In the genomic region with DNA sequence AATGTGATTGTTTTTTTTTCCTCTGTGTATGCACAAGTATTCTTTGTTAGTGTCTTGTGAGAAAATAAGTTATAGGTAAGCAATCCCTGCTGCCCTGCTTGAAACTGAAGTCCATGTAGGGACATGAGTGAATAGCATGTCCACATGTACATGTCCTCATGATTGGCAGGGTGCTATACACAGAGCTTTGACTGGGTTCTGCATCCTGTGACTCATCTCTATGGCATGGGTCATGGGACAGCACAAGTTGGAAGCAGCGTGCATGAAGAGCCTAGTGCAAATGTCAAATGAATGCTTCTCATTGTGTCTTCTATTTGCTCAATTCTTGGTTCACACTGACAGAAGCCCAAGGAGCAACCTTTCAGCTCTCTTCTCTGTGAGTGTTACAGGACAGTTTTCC, we compare ENCODE assay signal across 24 mouse cellular contexts. TPM values are rescaled to one million over a fixed set of nuclear protein-coding genes. Genes with fewer than 3 reads are reported as not detected.
DNase-seq lines count a peak whose midpoint lies in the region; ATAC-seq lines count a peak whose summit lies in the region.
"Had no signal": no experiment of that assay in that cellular context is flagged by ENCODE, and none has a peak within 500 bp of the region (broad histone marks: within the 10 kb centered on the region; RNA-seq: fewer than 3 reads in every experiment).

No protein-coding gene starts in this region.

- WGBS in midbrain, embryonic 10.5 days: 83% methylated on average over 1 of the region's 1 CpGs
- 86% methylated on average over 1 of the region's 1 CpGs for WGBS in midbrain, embryonic 14.5 days

- intact Hi-C loops in heart, postnatal 25 days (cut with DNase I): no loop called here

- no peaks in the 10 kb centered on the region for H3K36me3 ChIP-seq in midbrain, embryonic 10.5 days
- no peaks in the 10 kb centered on the region for H3K36me3 ChIP-seq in midbrain, embryonic 14.5 days (ENCODE audit: control insufficient read depth, insufficient read depth, low read length)
- H3K36me3 ChIP-seq: embryonic facial prominence, embryonic 13.5 days; forebrain, embryonic 12.5 days; heart, embryonic 12.5 days; hindbrain, embryonic 12.5 days had no signal

- no peak overlapping the region for H3K4me3 ChIP-seq in midbrain, embryonic 10.5 days
- no peak overlapping the region for H3K4me3 ChIP-seq in midbrain, embryonic 14.5 days (replicated peaks; ENCODE audit: low read depth, low read length)
- H3K4me3 ChIP-seq: embryonic facial prominence, embryonic 13.5 days; forebrain, embryonic 12.5 days; heart, adult 2 months; heart, embryonic 12.5 days; hindbrain, embryonic 12.5 days had no signal

- no peak overlapping the region for H3K9ac ChIP-seq in midbrain, embryonic 14.5 days (replicated peaks; ENCODE audit: low read length)
- H3K9ac ChIP-seq: embryonic facial prominence, embryonic 13.5 days; forebrain, embryonic 12.5 days; heart, embryonic 12.5 days; hindbrain, embryonic 12.5 days had no signal

- no peak for ATAC-seq in midbrain, embryonic 14.5 days (ENCODE audit: low FRiP score, low TSS enrichment)
- ATAC-seq in activated CD4-positive, CD25-positive, alpha-beta regulatory T cell, adult 4 months: no peak
- ATAC-seq in megakaryocyte progenitor cell, adult 5-6 weeks (replicated peaks; ENCODE audit: poor library complexity): no peak
- ATAC-seq: forebrain, embryonic 16.5 days; hindbrain, embryonic 16.5 days had no signal

- no peak overlapping the region for H3K4me2 ChIP-seq in midbrain, embryonic 14.5 days (ENCODE audit: low read length)
- H3K4me2 ChIP-seq: embryonic facial prominence, embryonic 13.5 days; forebrain, embryonic 12.5 days; heart, embryonic 12.5 days; hindbrain, embryonic 12.5 days had no signal

- H3K27ac ChIP-seq in midbrain, embryonic 10.5 days (replicated peaks): no peak overlapping the region
- H3K27ac ChIP-seq in midbrain, embryonic 14.5 days (replicated peaks; ENCODE audit: low read depth, low read length): no peak overlapping the region
- H3K27ac ChIP-seq: embryonic facial prominence, embryonic 13.5 days; forebrain, embryonic 12.5 days; heart, adult 2 months; hindbrain, embryonic 12.5 days had no signal

- H3K4me1 ChIP-seq in midbrain, embryonic 10.5 days: no peaks in the 10 kb centered on the region
- no peaks in the 10 kb centered on the region for H3K4me1 ChIP-seq in midbrain, embryonic 14.5 days (ENCODE audit: control insufficient read depth, insufficient read depth, low read length)
- H3K4me1 ChIP-seq: embryonic facial prominence, embryonic 13.5 days; forebrain, embryonic 12.5 days; heart, embryonic 12.5 days; hindbrain, embryonic 12.5 days had no signal

- no peaks in the 10 kb centered on the region; the same call in 1 of the 2 replicates for H3K9me3 ChIP-seq in midbrain, embryonic 10.5 days (replicated peaks)
- no peaks in the 10 kb centered on the region for H3K9me3 ChIP-seq in midbrain, embryonic 14.5 days (ENCODE audit: control insufficient read depth, low read length)
- H3K9me3 ChIP-seq: embryonic facial prominence, embryonic 13.5 days; forebrain, embryonic 12.5 days; heart, embryonic 12.5 days; hindbrain, embryonic 12.5 days had no signal

- DNase-seq in heart, adult 11 months: peak; percentile 46
- DNase-seq in heart, postnatal 25 days (ENCODE audit: low spot score): no peak
- DNase-seq in midbrain, embryonic 10.5 days (ENCODE audit: low spot score): peak; percentile 3
- no peak for DNase-seq in midbrain, embryonic 14.5 days
- peak; percentile 7 for DNase-seq in adipocyte (ENCODE audit: low spot score)
- DNase-seq: adrenal gland, postnatal 14 days; cerebellum, adult 11-12 months; cerebellum, adult 9-10 months; cerebellum, postnatal 25 days; gastrocnemius, postnatal 10 days; heart, adult 2 months; heart, postnatal 4 days had no signal

- no peaks in the 10 kb centered on the region for H3K27me3 ChIP-seq in midbrain, embryonic 10.5 days (ENCODE audit: low read depth, poor library complexity, severe bottlenecking)
- no peaks in the 10 kb centered on the region for H3K27me3 ChIP-seq in midbrain, embryonic 14.5 days (ENCODE audit: control insufficient read depth, insufficient read depth, low read length)
- H3K27me3 ChIP-seq: CH12.LX; embryonic facial prominence, embryonic 13.5 days; forebrain, embryonic 12.5 days; heart, embryonic 12.5 days; hindbrain, embryonic 12.5 days had no signal

RNA-seq across cellular contexts. Expression of a gene that starts 14.1 kb away (rescaled TPM):
- total RNA-seq in heart, postnatal 25 days (2021): not detected
- polyA plus RNA-seq in midbrain, embryonic 10.5 days (2016; fragmentation: Nextera tagmentation; extraction: Ambion mirVana): not detected in 2 replicates
- not detected in 2 replicates for polyA plus RNA-seq in midbrain, embryonic 14.5 days (2014; fragmentation: Nextera tagmentation; extraction: Ambion mirVana)
- polyA plus RNA-seq in activated CD4-positive, CD25-positive, alpha-beta regulatory T cell, adult 4 months (2017; shearing (Covaris generic)): not detected
- total RNA-seq in megakaryocyte progenitor cell, adult 5-6 weeks (2015): not detected in 2 replicates
- not detected in 2 replicates for total RNA-seq in megakaryocyte progenitor cell, adult 5-6 weeks (2017)
- total RNA-seq: adrenal gland, adult 18-20 months; adrenal gland, postnatal 14 days; CH12.LX; gastrocnemius, postnatal 10 days; gastrocnemius, postnatal 4 days; heart, adult 2 months; heart, postnatal 4 days had no signal
- polyA plus RNA-seq: embryonic facial prominence, embryonic 13.5 days; forebrain, embryonic 12.5 days; forebrain, embryonic 16.5 days; heart, adult 2 months; heart, embryonic 16.5 days; hindbrain, embryonic 12.5 days had no signal

Comparison
In these comparisons a context has a peak if more than half of its experiments do, and no peak if none do; other contexts are left out.
1. DNase-seq: peak in heart, adult 11 months (single experiment), midbrain, embryonic 10.5 days (single experiment) and adipocyte (single experiment); none in heart, postnatal 25 days (single experiment) and midbrain, embryonic 14.5 days (single experiment).